Mouse (Mus musculus) intestine, postnatal 0 days (tissue): Measurements from ENCODE around the gene Kdr. TPM values are rescaled to one million over a fixed set of nuclear protein-coding genes. Genes with fewer than 3 reads are reported as not detected.

Experiments
- ATAC-seq: fragments of 200-750 bp; cut with Nextera tagmentation; 2 replicates; pipeline ENCODE4 v1.8.0; 2017; ENCODE audit warnings: mild to moderate bottlenecking, moderate TSS enrichment, moderate library complexity
- H3K27ac ChIP-seq: fragments of 300-500 bp; sonication (generic); 2 replicates; pipeline ENCODE4 v1.5.1; 2014; ENCODE audit warnings: mild to moderate bottlenecking, low read depth, low read length, moderate library complexity
- H3K27me3 ChIP-seq: fragments of 300-500 bp; sonication (generic); replicated peaks from 2 replicates; pipeline ENCODE4 v1.6.1; 2014; ENCODE audit warnings: low read length, mixed read lengths; ENCODE audit not compliant: control insufficient read depth, insufficient read depth
- H3K36me3 ChIP-seq: fragments of 300-500 bp; sonication (generic); 2 replicates; pipeline ENCODE4 v1.6.1; 2014; ENCODE audit warnings: mild to moderate bottlenecking, moderate library complexity; ENCODE audit not compliant: control insufficient read depth, insufficient read depth
- H3K4me1 ChIP-seq: fragments of 300-500 bp; sonication (generic); replicated peaks from 2 replicates; pipeline ENCODE4 v1.6.1; 2014; ENCODE audit warnings: antibody characterized with exemption, low read length, mixed read lengths; ENCODE audit not compliant: control insufficient read depth, insufficient read depth
- H3K4me2 ChIP-seq: fragments of 300-500 bp; sonication (generic); replicated peaks from 2 replicates; pipeline ENCODE4 v1.6.1; 2014; ENCODE audit warnings: low read depth, mild to moderate bottlenecking, moderate library complexity
- H3K4me3 ChIP-seq: fragments of 300-500 bp; sonication (generic); 2 replicates; pipeline ENCODE4 v1.5.1; 2014; ENCODE audit warnings: low read depth, low read length
- H3K9ac ChIP-seq: fragments of 300-500 bp; sonication (generic); 2 replicates; pipeline ENCODE4 v1.6.1; 2014; ENCODE audit warnings: mild to moderate bottlenecking, low read depth, low read length
- H3K9me3 ChIP-seq: fragments of 300-500 bp; sonication (generic); 2 replicates; pipeline ENCODE4 v1.6.1; 2016; ENCODE audit warnings: mixed run types; ENCODE audit not compliant: control insufficient read depth
- CTCF ChIP-seq: sonication (generic); IDR thresholded peaks from 2 replicates; pipeline ENCODE4 v1.5.1; 2016; ENCODE audit warnings: low read depth, mild to moderate bottlenecking, control low read depth, antibody characterized with exemption, moderate library complexity
- WGBS: fragments of 180-500 bp; shearing (Covaris S2); extraction: QIAGEN DNeasy Blood & Tissue Kit; methylation state at CpG from one replicate; pipeline ENCODE4 v1.1.7; 2014; 5-methylcytosine and 5-hydroxymethylcytosine counted together
- polyA plus RNA-seq: library from polyadenylated mRNA; unstranded; fragments of >200 nt; fragmentation: Nextera tagmentation; extraction: Ambion mirVana; gene quantifications from 2 replicates; pipeline ENCODE4 v1.2.1, GENCODE M21; 2015

Kdr gene
- polyA plus RNA-seq, 1 experiment from 2014 or later: 10.4 TPM

GRCm38 (mm10) chr5:75954218-75954617 is 24.0 kb downstream of the Kdr start:
- no peak overlapping the region for H3K27ac ChIP-seq
- 75% methylated on average over 3 of the region's 3 CpGs for WGBS
- no peaks in the 10 kb centered on the region for H3K4me1 ChIP-seq
- no peaks in the 10 kb centered on the region for H3K36me3 ChIP-seq
- no peak for TF ChIP-seq CTCF
- ATAC-seq: no peak
- no peaks in the 10 kb centered on the region for H3K9me3 ChIP-seq
- H3K4me3 ChIP-seq: no peak overlapping the region
- H3K4me2 ChIP-seq: no peak overlapping the region
- H3K9ac ChIP-seq: no peak overlapping the region
- no peaks in the 10 kb centered on the region for H3K27me3 ChIP-seq

GRCm38 (mm10) chr5:75952131-75952795 is 26.0 kb downstream of the Kdr start:
- H3K27ac ChIP-seq: no peak overlapping the region
- H3K9me3 ChIP-seq: no peaks in the 10 kb centered on the region
- no peak overlapping the region for H3K4me3 ChIP-seq
- no peaks in the 10 kb centered on the region for H3K4me1 ChIP-seq
- no peaks in the 10 kb centered on the region for H3K27me3 ChIP-seq
- H3K9ac ChIP-seq: no peak overlapping the region
- 90% methylated on average over 8 of the region's 8 CpGs for WGBS
- H3K36me3 ChIP-seq: no peaks in the 10 kb centered on the region
- no peak for ATAC-seq
- TF ChIP-seq CTCF: no peak
- H3K4me2 ChIP-seq: no peak overlapping the region

- ATAC-seq: no peak
- Histone ChIP-seq H3K4me2 (no peak overlapping the region), H3K4me3 (no peak overlapping the region), H3K36me3 (no peaks in the 10 kb centered on the region), H3K9ac (no peak overlapping the region), H3K9me3 (no peaks in the 10 kb centered on the region), H3K27me3 (no peaks in the 10 kb centered on the region), H3K27ac (no peak overlapping the region), H3K4me1 (no peaks in the 10 kb centered on the region)
- TF ChIP-seq CTCF: no peak
- 74% methylated on average over 2 of the region's 2 CpGs for WGBS
Observed at GRCm38 (mm10) chr5:75950866-75951265, 27.4 kb downstream of the Kdr start.

- Histone ChIP-seq H3K9ac (no peak overlapping the region), H3K27ac (no peak overlapping the region), H3K4me3 (no peak overlapping the region), H3K27me3 (no peaks in the 10 kb centered on the region), H3K4me1 (no peaks in the 10 kb centered on the region), H3K36me3 (no peaks in the 10 kb centered on the region), H3K4me2 (no peak overlapping the region), H3K9me3 (no peaks in the 10 kb centered on the region)
- 60% methylated on average over 4 of the region's 4 CpGs for WGBS
- TF ChIP-seq CTCF: no peak
- no peak for ATAC-seq
Observed at GRCm38 (mm10) chr5:75945394-75945793, 32.9 kb downstream of the Kdr start.

- H3K27ac ChIP-seq: no peak overlapping the region
- 93% methylated on average over 6 of the region's 6 CpGs for WGBS
- ATAC-seq: no peak
- H3K4me1 ChIP-seq: 0 out of 2 replicates have a peak, but pooled peaks cover 4% of the 10 kb centered on the region
- H3K9me3 ChIP-seq: no peaks in the 10 kb centered on the region
- H3K9ac ChIP-seq: no peak overlapping the region
- H3K4me2 ChIP-seq: no peak overlapping the region
- H3K27me3 ChIP-seq: no peaks in the 10 kb centered on the region
- no peaks in the 10 kb centered on the region for H3K36me3 ChIP-seq
- no peak overlapping the region for H3K4me3 ChIP-seq
- no peak for TF ChIP-seq CTCF
Observed at GRCm38 (mm10) chr5:75943301-75943700, 35.0 kb downstream of the Kdr start.

- 0 out of 2 replicates have a peak, but pooled peaks cover 4% of the 10 kb centered on the region for H3K4me1 ChIP-seq
- H3K9ac ChIP-seq: no peak overlapping the region
- H3K9me3 ChIP-seq: no peaks in the 10 kb centered on the region
- no peak for ATAC-seq
- H3K36me3 ChIP-seq: no peaks in the 10 kb centered on the region
- no peak overlapping the region for H3K4me2 ChIP-seq
- no peak overlapping the region for H3K27ac ChIP-seq
- no peak overlapping the region for H3K4me3 ChIP-seq
- TF ChIP-seq CTCF: no peak
- H3K27me3 ChIP-seq: no peaks in the 10 kb centered on the region
- WGBS: 81% methylated on average over 11 of the region's 11 CpGs
Observed at GRCm38 (mm10) chr5:75941775-75942580, 36.3 kb downstream of the Kdr start.
